Mouse (Mus musculus) megakaryocyte, adult 5-6 weeks (primary cell): ENCODE results near the gene Kcnn4. TPM values are rescaled to one million over a fixed set of nuclear protein-coding genes. Genes with fewer than 3 reads are reported as not detected.

ENCODE experiments used
- ATAC-seq: 2 replicates; pipeline ENCODE4 v1.8.0; 2016; ENCODE audit warnings: mild to moderate bottlenecking, inconsistent platforms; ENCODE audit not compliant: poor library complexity, severe bottlenecking
- total RNA-seq, 2 experiments: library from RNA; stranded (forward) in 1 of 2; stranded (reverse) in 1 of 2; fragments of 153-499, 151-499 nt in 1 of 2; fragments of 221-1000, 200-1000 nt in 1 of 2; gene quantifications; 2 replicates each; pipeline versions ENCODE4 v1.2.3 to v1.2.4; 2015 to 2017

The Kcnn4 gene
- total RNA-seq, 2 experiments from 2014 or later: 5.9 to 14.2 TPM

GRCm38 (mm10) chr7:24365258-24366014 is 4.6 kb upstream of the Kcnn4 start:
- ATAC-seq: no peak

DNA sequence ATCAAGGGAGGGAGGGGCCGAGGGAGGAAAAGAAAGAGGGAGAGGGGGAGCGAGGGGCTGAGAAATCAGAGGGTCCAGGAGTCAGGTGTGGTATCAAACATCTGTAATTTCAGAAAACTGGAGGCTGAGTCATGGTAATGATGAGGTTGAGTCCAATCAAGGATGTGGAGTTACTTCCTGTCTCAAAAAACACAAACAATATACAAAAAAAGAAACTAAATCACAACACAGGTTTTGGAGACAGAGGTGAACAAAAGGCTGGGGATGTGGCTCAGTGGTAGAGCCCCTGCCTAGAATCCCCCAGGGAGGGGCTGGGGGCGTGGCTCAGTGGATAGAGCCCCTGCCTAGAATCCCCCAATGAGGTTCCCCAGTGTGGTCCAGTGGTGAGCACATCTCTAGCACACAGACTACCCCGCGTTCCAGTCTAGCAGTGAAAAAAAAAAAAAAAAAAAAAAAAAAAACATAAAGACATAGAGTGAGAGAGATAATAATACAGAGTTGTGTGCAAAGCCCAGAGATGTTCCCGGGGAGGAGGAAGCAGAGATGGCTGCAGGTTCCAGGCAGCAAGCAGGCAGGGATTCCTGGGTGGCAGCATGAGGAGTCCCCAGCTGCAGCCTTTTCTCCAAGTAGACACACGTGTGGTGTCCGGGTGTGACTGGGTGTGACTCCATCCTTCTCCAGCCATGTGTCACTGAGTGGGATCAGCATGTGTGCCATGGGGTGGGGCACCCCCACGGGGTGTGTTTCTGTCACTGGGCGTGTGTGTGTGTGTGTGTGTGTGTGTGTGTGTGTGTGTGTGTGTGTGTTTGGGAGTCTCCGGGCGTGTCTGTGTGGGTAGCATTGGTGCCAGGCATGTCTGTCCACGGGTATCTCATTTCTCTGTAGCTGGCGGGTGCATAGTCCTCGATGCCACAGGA is 3.1 kb upstream of the Kcnn4 start:
- ATAC-seq: no peak

GRCm38 (mm10) chr7:24368226-24368625 is 1.8 kb upstream of the Kcnn4 start:
- ATAC-seq: no peak

- ATAC-seq: no peak
These were observed 1.1 kb upstream of the Kcnn4 start for GRCm38 (mm10) chr7:24368946-24369345.

DNA sequence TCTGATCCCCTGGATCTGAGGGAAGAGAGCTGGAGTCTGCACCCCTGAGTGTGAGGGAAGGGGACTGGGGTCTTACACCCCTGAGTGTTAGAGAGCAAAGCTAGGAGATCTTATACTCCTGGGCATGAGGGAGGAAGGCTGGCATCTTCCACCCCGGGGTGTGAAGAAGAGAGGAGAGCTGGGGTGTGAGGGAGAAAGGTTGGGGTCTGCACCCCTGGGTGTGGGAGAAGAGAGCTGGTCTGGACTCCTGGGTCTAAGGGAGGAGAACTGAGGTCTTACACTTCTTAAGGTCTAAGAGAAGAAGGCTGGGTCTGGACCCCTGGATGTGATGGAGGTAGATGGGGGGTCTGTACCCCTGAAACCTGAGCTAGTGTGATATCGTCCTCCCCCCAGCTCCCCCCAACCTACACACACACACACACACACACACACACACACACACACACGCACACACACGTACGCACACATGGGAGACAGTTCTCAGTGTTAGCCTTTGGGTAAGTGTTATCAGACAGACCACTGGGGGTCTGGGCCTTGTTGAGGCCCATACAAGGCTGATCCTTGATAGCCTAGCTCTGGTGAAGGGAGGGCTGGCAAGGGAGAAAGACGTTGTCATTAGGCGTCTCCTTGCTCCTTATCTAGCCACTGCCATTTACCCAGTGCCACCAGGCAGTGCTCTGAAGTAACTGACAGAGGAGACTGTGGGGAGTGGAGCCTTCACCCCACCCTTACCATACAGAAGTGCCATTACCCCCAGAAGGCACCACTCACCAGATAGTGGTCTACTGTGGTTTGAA is 1.1 kb downstream of the Kcnn4 start:
- ATAC-seq: no peak

DNA sequence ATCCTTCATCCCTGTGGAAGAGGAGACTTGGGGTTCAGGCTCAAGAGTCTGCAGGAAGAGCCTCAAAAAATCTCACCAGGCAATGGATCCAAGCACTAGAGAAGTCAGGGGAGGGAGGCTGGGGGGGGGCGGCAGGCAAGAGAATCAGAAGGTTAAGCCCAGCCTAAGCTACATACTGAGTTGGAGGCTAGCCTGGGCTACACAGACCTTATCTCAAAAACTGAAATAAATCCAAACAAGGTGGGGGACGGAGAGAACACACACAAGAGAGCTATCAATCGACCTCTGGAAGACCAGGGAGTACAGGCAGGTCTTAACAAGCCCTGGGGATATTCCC is 1.7 kb downstream of the Kcnn4 start:
- no peak for ATAC-seq

GRCm38 (mm10) chr7:24372300-24372699 is 2.2 kb downstream of the Kcnn4 start:
- ATAC-seq: peak; percentile 10; the same call in 1 of the 2 replicates

- ATAC-seq: no peak
These were observed 2.7 kb downstream of the Kcnn4 start for GRCm38 (mm10) chr7:24372786-24373185.

GRCm38 (mm10) chr7:24373538-24374379 is 3.7 kb downstream of the Kcnn4 start:
- ATAC-seq: peak; percentile 39

- no peak for ATAC-seq
These were observed 6.4 kb downstream of the Kcnn4 start for GRCm38 (mm10) chr7:24376456-24376855.

- ATAC-seq: peak; percentile 11
These were observed 7.2 kb downstream of the Kcnn4 start for GRCm38 (mm10) chr7:24377091-24377865.

DNA sequence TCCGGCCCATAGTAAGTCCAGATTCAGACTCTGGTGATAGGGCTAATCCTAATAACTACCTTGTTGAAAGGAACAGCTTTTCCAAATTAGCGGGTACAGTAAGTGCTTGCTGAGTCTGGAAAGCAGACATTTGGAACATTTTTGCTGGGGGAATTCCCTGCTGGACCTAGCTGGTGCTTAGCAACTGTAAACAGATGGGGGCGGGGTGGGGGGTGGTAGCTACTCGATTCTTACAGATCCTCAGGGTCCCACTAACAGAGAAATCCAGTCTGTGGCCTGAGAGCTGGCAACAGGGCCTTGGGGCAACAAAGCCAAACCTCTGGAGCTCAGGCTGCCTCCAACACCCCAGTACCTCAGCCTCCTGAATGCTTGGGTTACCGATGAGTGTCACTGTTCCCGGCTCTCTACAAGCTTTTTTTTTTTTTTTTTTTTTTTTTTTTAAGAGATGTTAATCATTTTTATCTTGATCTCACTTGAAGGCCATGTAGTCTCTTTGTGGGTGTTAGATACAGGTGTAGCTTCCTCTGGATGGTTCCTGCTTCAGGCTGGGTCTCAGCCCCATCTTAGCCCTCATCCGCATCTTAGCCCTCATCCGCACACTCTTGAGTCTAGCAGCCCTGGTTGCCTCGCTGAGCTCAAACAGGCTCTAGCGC is 8.1 kb downstream of the Kcnn4 start:
- no peak for ATAC-seq

GRCm38 (mm10) chr7:24379934-24380333 is 9.9 kb downstream of the Kcnn4 start:
- peak; percentile 57 for ATAC-seq

DNA sequence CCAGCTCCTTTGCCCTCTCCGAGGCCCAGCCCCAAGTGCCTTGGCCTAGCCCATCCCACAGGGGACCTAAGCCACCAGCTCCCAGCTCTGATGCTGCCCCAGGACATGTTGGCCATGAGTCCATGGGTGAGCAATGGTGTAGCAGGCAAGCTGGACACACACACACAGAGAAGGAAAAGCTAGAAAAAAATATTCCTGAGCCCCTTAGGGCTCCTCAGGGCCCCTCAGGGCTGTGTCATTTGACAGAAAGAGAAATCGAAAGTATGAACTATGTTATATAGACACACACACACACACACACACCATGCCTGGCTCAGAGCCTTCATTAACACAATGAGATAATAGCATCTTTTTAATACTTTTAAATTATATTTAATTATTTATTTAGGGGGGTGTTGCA is 10.3 kb downstream of the Kcnn4 start:
- ATAC-seq: no peak

GRCm38 (mm10) chr7:24382730-24383372 is 12.8 kb downstream of the Kcnn4 start:
- ATAC-seq: no peak

DNA sequence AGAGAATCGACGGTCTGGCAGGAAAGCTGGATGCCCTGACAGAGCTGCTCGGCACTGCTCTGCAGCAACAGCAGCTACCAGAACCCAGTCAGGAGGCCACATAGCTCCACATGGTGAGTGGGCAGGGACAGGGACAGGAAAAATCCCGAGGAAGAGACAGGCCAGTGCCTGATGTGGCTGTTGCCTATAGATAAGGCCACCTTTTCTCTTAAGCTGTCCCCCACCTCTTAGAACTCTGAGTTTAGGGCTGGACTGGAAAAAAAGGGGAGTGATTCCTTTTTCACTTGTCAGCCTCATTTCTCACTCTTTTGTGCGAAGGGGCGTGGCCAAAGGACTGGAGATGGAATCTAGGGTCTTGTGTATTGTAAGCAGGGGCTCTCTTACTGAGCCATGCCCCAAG is 14.0 kb downstream of the Kcnn4 start:
- no peak for ATAC-seq

- ATAC-seq: peak; percentile 53
These were observed 14.8 kb downstream of the Kcnn4 start for GRCm38 (mm10) chr7:24384827-24385226.

DNA sequence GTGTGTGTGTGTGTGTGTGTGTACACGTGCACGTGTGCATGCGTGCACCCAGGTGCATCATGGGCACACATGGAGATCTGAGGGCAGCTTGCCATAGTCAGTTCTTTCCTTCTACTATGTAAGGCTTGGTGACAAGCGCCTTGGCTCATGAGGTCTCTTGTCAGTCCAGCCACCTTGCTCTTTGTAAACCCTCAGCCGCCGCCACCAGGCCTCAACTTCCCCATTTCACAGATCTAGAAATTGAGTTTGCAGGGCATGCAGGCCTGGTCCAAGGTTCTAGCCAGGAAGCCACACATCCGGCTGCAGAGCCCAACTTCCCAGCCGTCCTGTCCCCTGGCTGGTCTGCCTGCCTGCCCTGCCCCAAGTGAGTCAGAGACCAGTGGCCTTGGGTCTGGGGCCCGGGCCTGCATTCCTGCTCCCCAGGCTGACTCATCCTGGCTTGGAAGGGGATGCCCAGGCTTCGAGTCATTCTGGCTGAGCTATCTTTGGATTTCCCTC is 17.0 kb downstream of the Kcnn4 start:
- peak; percentile 67 for ATAC-seq
